Mouse (Mus musculus) lung, adult 18-20 months (tissue): ENCODE results near the gene Lrrc27.

Experiments used
- DNase-seq, 2 experiments: peaks; one replicate each; pipeline ENCODE4 v3.0.0; 2022; ENCODE audit warnings: mixed read lengths in 2 of 2

Lrrc27 gene

DNA sequence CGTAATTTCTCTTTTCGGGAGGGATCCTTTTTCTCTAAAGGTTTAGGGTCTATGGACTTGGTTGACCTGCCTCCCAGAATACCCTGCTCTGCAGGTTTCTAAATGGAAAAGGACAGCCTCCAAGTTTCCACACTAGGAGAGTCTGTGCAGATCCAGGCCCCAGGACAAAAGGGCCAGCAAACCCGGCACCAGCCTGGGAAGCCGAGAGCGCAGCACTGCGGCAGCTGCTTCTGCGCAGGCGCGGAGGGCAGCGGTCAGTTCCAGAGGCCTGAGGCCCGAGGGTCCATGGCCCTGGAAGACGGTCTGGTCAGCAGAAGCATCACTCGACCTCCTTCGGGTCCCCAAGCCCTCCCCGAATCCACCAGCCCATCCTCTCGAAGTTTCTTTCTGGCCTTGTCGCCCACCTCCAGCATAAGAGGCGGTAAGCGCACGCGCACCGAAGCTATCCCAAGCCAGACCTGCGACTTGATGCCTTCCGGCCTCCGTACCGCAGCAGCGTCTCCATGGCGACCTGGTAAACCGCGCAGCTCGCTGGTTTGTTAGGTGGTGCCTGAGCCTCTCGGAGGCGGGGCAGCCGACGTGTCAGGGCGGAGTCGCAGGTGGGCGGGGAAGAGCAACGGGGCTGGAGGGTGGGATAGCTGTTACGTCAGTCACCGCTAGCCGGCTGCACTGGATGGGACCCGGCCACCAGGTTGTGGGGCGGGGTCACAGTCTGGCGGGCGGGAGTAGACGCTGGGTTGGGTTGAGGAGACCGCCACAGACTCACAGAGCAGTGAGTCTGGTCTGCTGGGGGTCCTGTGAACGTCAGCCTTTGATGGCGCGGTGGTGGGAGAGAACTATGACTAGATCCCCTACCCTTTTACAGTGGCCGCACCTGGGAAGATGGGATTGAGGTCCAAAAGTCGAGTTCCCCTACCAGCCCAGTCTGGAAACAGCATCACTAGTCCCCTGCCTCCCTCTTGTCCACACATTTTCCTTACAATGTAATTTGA is at the start of gene Lrrc27, which contains the start of gene Stk32c:
Gene Lrrc27, plus strand, starts transcription at position 235 of the 992 bp plus-strand sequence.
Gene Stk32c, minus strand, starts transcription at position 554 of the 992 bp plus-strand sequence.
- DNase-seq, result peak; percentile 99

DNA sequence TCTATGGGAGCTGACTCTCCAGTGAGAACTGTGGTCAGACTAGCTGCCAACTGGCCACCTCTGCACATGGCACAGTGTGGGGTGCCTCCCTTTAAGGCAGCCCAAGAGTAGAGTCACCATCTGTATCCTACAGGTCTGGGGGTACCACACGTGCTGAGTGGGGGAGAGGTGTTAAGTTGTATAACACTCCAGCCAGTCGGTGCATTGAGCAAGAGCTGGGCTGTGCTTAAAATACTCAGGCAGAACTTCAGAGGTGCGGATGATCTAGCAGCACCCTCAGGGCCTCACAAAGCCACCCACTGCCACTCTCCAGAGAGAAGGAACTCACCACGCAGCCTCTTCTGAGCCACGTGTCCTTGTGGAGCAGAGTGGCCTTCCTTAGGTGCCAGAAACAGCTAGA is 48.4 kb upstream of the Lrrc27 start:
- DNase-seq, result no peak

DNA sequence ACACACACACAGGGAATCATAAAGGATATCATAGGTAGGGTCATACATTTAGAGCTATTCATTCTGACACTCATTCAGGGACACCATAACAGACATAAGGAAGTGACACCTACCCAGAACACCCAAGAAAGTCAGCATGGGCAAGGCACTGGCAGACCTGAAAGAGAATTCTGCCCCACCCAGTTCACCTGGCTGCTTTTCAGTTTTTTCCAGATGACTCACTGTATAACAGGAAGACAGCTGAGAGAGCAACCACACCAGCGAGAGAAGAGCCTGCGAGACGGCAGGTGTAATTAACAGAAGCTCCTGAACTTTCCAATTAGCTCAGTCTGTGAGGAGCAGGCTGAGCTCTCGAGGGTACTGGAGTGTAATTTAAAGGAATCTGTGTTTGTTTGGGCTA is 43.6 kb upstream of the Lrrc27 start:
- no peak for DNase-seq

DNA sequence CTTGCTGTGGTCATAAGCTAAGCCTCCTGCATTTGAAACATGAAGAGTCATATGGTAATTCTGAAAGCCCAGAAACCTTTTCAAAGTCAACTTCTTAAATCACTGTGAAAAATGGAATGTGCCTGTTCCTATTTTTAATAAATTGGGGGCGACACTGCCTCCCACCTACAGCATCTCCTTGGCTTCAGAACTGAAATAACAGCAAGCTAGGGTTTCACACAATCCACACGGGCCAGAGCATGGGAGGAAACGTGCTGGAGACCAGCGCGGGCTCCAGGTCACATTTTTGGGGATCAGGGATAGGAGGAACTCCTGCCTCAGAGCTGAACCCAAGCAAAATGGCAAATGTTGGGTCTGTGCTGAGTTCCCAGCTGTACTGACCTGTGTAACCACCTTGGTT is 33.5 kb upstream of the Lrrc27 start:
- DNase-seq, result no peak

DNA sequence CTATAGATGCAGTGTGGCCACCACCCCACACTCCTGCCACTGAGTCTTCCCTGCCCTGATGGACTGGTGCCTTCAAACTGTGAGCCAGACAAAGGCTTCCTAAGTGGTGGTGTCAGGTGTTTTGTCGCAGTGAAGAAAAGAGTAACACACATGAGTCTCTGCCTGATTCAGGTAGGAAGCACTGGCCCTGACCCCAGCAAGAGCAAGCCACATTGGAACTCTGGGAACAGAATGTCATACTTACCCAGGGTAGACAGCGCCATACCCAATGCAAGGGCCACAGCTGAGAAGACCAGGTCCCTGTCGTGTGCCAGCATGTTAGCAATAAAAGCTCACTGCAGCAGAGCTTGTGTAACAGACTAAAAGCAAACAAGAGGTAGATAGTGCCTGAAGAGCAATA is 32.7 kb upstream of the Lrrc27 start:
- DNase-seq, result no peak

DNA sequence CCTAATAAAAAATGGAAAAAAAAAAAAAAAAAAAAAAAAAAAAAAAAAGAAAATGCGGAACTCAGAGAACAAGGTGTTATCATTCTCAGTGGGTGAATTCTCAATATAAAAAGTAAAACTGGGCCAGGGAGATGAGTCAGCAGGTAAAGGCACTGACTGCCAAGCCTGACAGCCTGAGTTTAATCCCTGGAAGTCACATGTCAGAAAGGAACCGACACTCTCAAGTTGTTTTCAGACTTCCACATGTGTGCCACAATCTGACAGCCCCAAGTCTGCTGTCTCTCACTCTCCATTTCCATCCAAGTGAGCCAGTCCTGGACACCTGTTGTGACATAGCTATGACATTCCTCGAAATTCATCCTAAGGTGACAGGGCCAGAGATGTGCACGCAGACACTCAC is 28.4 kb upstream of the Lrrc27 start:
- no peak for DNase-seq

DNA sequence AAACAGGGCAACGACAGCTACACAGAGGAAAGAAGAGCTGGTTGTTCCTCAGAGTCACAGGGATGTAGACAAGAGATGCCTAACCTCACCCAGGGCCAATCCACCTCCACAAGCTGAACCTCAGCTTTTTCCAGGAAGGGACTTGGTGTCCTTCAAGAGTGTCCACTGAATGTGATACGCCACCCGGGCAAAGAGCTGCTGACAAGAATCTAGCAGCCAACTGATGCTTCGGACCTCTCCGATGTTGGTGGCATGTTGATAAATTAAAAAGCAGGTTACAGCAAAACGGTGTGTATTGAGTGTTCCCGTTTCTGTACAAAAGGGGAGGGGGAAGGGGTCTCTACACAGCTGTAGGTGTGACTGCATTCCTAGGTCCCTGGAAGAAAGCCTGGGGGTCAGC is 27.9 kb upstream of the Lrrc27 start:
- DNase-seq, result no peak

DNA sequence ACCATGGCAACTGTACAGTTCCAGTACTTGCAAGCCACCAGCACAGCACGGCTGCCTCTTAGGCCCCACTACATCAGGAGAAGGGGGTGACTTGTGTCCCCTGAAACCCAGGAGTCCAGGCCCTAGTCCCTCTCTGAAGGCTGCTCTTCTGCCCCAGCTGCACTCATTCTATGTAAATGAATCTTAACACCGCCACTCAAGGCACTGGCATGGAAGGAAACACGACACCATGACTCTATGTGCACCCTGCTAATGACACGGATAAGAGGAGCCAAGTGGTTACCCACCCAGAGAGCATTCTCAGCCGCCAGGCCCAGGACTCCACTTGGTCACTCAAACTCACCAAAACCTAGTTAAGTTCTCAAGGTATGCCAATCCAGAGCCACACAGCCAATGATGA is 26.8 kb upstream of the Lrrc27 start:
- DNase-seq, result no peak

DNA sequence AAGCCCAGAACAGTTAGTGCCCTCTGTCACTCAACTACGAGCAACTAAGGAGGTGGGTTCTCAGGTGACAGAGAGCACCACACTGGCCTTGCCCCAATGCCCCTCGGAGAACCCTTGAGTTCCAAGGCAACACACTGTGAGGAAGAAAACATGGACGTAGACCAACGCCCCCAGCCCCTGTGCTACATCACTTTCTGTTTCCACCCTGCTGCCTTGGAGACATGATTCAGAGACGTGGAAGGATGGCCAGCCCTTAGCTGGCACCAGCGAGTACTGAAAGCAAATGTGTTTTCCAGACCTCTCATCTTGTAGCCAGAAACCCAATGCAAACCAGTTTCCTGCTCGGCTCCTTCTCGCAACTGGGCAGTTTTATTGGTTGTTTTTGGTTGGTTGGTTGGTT is 26.4 kb upstream of the Lrrc27 start:
- DNase-seq, result no peak

DNA sequence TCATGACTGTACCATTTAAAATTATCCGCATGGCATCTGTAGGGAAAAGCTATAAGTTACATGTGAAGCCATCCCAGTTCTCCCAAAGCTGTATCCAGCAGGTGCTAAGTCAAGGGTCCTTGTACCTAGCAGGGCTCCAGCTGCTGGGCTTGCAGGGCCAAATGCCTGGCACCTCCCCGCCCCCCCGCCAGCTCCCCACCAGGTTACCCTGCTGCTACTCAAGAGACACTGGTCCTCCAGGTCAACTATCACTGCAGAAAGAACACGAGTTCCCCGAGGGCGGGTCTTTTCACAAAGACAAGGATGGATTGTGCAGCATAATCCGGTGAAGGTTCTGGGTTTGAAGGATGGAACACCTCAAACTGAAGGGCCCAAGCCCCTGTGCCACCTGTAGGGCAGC is 25.5 kb upstream of the Lrrc27 start:
- no peak for DNase-seq

DNA sequence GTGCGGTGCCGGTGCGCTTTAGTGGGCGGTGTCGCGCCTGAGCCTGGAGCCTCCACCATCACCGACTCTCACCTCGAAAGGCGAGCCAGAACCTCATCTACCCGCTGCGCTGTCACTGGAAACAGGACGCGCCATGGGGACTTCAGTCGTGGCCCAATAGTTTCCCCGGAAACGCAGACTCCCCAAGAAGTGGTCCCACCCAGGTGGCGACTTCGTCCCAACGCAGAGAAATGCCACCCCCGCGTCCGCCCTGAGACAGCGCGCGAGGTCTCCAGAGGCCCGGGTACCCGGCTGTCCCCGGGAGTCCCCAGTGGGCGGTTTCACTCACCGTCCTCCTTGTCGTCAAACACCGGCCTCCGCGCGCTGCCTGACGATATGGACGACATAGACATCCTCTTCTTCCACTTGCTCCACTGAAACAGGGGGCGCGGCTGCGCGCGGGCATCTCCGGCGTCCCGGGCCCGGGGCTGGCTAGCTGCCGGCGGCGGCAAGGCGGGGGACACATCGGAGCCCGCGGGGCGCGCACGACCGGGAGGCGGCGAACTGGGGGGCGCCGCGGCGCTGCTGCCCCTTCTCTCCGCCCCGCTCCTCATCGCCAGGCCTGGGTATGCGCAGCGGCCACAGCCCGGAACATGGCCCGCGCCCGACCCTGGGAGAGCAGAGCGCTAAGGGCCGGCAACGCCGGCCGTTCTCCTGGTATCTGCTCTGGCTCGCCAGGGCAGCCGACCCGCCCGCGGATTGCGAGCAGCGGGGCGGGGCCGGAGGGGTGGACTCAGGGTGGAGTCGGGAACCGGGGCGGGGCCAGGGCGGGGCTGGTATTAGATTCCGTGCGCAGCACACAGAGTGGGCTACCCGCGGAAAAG is 24.8 kb upstream of the Lrrc27 start:
- DNase-seq, result peak; percentile 67

DNA sequence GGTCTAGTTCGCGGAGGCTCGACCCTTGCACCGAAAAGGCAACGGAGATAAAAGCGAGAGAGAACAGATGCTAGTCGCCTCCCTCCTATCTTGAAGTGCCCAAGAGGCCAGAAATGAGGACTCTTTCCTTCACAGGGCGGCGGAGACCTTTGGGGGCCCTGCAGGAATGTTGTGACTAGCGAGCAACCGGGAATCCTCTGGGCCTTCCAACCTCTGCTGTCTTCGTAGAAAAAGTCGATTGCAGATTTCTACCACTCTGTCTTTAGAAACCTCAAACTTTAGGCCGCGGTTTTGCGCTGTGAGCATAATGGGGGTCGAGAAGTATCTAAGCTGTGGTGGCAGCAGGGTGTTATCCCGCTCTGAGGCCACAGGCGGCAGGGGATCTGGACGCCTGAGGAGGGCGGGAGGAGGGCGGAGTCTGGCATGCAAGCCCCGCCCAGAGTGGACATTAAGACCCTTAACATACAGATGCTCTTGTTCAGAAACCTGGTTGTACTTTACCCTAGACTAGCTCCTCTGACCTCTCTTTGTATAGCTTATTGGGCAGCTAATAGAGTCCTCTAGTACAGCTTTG is 24.1 kb upstream of the Lrrc27 start:
- DNase-seq, result no peak

DNA sequence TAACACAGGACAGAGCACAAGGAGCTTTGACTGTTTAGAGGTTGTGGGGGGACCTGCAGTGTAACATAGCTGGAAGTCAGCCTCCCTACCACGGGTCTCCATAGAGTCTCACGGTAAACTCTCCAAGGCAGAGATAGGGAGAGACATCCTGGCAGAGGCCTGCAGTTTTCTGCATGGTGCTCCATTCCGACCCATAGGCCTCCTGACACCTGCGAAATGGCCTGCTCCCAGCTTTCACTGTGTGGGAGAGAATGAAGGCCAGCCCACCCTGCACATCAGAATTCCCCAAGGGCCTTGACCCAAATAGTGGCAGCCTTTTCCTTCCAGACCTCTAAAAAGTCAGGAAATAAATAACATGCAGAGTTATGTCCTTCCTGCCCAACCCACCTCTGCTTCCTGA is 22.2 kb upstream of the Lrrc27 start:
- DNase-seq, result no peak

DNA sequence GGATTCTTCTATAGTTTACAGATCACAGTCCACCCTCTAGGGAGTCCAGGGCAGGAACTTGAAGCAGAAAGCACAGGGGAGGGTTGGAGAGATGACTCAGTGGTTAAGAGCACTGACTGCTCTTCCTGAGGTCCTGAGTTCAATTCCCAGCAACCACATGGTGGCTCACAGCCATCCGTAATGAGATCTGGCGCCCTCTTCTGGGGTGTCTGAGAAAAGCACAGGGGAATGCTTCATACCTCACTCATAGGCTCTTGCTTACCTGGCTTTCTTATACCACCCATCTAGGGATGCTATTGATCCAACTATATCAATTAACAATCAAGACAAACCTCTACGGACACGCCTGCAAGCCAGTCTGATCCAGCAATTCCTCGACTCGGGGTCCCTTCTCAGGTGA is 21.2 kb upstream of the Lrrc27 start:
- DNase-seq, result no peak

DNA sequence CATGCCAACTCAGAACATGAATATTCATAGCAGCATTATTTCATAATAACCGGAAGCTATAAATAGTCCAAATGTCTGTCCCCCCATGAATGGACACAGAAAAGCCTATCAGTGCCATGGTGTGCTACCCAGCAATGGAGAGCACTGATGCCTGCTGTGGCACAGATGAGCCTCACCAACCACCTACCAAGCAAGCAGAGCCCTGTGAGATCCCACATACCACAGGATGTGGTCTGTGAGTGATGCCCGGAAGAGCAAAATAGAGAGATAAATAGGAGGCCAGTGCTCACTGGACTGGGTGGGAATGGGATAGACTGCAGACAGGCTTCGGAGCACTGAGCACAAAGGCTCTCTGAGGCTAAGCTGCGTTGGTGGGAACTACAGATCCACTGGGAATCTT is 15.8 kb upstream of the Lrrc27 start:
- DNase-seq, result no peak

DNA sequence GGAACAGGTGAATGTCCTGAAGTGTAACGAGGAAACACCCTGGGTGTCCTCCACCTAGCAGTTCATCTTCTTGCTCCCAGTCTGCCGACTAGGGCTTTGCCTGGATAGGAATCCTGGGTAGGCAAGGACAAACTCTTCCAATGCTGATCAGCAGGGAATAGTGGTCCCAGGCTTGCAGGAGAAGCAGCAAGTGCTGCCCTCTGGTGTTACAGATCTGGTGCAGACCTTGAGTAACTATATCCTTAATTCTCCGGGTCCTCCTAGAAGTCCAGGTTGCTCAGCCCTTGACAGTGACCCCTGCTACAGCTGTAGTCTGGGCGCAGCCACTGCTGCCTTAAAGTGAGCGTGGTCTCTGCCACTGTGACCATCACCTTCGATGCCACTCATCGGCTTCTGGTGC is 12.7 kb upstream of the Lrrc27 start:
- peak; percentile 37 for DNase-seq

DNA sequence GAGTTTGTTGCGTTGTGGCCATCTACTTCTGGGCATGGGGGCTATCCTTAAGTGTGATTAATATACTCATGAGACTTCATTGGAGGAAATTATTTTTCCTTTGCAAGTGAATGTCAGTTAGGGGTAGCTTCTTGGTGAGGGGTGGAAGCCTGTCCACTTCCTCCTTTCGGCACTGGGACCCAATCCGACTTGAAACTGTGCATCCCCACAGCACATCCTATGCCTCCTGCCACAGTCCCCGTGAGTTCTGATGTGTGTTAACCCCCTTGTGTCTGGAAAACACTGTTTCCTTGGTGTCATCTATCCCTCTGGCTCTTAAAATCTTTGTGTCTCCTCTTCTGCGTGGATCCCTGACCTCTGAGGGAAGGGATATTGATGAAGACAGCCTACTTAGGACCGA is 11.6 kb upstream of the Lrrc27 start:
- no peak for DNase-seq

DNA sequence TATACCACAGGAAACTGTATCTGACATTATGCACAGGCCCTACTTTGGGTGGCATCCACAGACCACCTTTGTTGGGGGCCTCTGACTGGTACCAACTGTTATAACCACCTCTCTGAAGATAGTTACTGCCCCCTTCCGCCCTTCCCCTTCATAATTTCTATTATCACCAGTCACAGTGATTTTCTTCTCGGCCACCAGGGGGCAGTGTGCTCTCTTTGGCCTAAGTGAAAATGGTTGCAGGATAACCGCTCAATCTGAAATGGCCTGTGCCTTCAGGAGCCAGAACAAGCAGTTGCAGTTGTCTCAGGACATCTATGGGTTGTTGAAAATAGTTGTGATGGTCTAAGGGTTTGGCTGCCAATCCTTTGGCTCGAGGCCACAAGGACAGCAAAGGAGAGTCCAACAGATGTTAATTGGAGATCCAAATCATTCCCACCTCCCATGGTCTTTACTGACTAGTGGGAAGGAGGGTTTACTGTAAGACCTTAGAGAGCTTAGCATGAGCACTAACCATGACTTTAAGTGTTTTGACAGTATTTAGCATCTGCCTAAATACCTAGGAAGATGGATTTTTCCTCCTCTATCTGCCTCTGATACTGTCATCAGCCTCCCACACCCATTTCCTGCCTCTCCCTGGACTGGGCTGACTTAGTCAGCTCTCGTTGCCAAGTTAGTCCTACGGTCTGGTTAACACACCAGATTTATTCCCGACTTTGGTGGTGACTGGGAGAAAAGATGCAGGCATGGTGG is 4.6 kb upstream of the Lrrc27 start:
- DNase-seq, result peak; percentile 30 to 36

DNA sequence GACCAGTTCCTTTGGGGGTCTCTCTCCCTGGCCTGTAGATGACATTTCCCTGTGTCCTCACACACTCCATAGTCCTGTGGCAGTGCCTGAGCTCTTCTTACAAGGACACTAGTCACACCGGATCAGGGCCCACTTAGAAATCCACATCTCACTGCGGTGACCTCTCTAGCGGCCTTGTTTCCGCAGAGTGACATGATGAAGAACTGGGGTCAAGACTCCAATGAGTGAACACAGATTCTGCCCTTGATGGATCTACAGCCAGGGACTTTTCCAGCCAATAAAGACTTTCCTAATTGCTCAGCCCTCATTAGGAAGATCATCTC is 4.1 kb upstream of the Lrrc27 start:
- DNase-seq, result no peak

DNA sequence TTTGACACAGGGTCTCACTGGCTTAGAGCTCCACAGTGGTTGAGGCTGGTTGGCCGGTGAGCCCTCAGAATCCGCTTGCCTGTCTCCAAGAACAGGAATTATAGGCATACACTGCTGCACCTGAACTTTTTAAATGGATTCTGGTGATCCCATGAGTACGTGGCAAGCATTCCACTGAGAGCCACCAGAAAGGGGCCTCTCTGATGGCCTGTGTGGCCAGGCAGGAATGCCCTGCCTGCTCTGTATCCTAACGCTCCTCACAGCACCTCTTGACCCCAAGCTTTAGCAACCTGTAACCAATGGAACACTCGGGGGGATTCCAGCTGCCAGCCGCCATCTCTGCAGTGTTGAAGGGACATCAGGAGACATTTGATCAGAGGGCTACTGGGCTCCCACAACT is 1.0 kb upstream of the Lrrc27 start:
- DNase-seq, result no peak

DNA sequence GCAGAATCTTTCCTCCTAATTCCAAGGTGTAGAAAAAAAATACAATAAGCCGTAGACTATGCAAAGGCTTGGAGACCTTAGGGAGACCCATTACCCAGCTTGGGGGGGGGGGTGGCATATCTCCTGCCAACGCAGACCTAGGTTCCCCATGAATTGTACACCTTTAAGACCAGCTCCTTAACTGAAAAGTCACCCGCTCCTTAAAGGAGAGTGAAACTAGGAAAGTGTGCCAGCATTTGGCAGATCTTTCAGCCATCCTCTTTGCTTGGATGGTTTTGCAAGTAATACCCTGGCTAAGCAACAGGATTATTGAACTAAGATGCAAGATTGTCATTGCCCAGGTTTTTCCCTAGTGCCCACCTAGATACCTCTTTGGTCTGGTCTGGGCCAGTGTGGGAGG is 963 bp downstream of the Lrrc27 start:
- no peak for DNase-seq

DNA sequence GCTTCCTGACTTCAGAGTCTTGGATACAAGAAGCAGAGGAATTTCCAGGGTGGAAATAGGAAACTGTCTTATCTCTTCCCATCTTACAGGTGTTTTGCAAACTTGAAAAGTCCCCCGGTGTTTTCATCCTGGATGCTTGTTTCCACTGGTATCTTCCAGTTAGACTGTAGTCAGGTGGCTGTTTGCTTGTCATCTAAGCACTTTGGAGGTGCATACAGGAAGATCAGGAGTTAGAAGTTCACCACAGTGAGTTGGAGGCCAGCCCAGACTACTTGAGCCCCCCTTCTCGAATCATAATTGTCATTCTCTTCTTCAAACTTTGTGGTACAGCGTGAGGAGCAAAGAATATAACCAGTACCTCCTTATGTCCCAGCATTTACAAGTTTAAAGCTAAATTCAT is 1.4 kb downstream of the Lrrc27 start:
- DNase-seq, result no peak
